Mouse (Mus musculus) limb, embryonic 12.5 days (tissue): ENCODE measurements around the gene Disc1. TPM values are rescaled to one million over a fixed set of nuclear protein-coding genes. Genes with fewer than 3 reads are reported as not detected.

ENCODE experiments used
- ATAC-seq: fragments of 200-750 bp; cut with Nextera tagmentation; 2 replicates; pipeline ENCODE4 v1.8.0; 2017; ENCODE audit warnings: low read depth, moderate TSS enrichment; ENCODE audit not compliant: insufficient number of reproducible peaks, insufficient read depth, low FRiP score, low TSS enrichment
- H3K27ac ChIP-seq: fragments of 300-500 bp; sonication (generic); 2 replicates; pipeline ENCODE4 v1.5.1; 2016; ENCODE audit warnings: mild to moderate bottlenecking, moderate library complexity
- H3K27me3 ChIP-seq: fragments of 300-500 bp; sonication (generic); 2 replicates; pipeline ENCODE4 v1.6.1; 2016; ENCODE audit warnings: mild to moderate bottlenecking, moderate library complexity
- H3K36me3 ChIP-seq: fragments of 300-500 bp; sonication (generic); 2 replicates; pipeline ENCODE4 v1.6.1; 2016; ENCODE audit warnings: mild to moderate bottlenecking, moderate library complexity
- H3K4me1 ChIP-seq: fragments of 300-500 bp; sonication (generic); replicated peaks from 2 replicates; pipeline ENCODE4 v1.6.1; 2016
- H3K4me2 ChIP-seq: fragments of 300-500 bp; sonication (generic); 2 replicates; pipeline ENCODE4 v1.6.1; 2016; ENCODE audit warnings: mild to moderate bottlenecking, moderate library complexity
- H3K4me3 ChIP-seq: fragments of 300-500 bp; sonication (generic); replicated peaks from 2 replicates; pipeline ENCODE4 v1.5.1; 2016; ENCODE audit warnings: mild to moderate bottlenecking
- H3K9ac ChIP-seq: fragments of 300-500 bp; sonication (generic); replicated peaks from 2 replicates; pipeline ENCODE4 v1.6.1; 2016; ENCODE audit warnings: mild to moderate bottlenecking, moderate library complexity
- H3K9me3 ChIP-seq: fragments of 300-500 bp; sonication (generic); 2 replicates; pipeline ENCODE4 v1.6.1; 2016; ENCODE audit warnings: mild to moderate bottlenecking, moderate library complexity
- WGBS: fragments of 180-500 bp; shearing (Covaris S2); methylation state at CpG from one replicate; pipeline ENCODE4 v1.1.7; 2016; 5-methylcytosine and 5-hydroxymethylcytosine counted together
- polyA plus RNA-seq: library from polyadenylated mRNA; unstranded; fragments of >200 nt; fragmentation: Nextera tagmentation; extraction: Ambion mirVana; gene quantifications from 2 replicates; pipeline ENCODE4 v1.2.1, GENCODE M21; 2016

Gene Disc1
- polyA plus RNA-seq, 1 experiment from 2014 or later: 2.0 TPM

GRCm38 (mm10) chr8:125200273-125200863 is 146.4 kb downstream of the Disc1 start:
- Histone ChIP-seq H3K9me3 (no peaks in the 10 kb centered on the region), H3K4me3 (no peak overlapping the region), H3K9ac (no peak overlapping the region), H3K36me3 (no peaks in the 10 kb centered on the region), H3K27me3 (peaks cover 8% of the 10 kb centered on the region), H3K27ac (no peak overlapping the region), H3K4me2 (no peak overlapping the region), H3K4me1 (peaks cover 27% of the 10 kb centered on the region)
- ATAC-seq: no peak
- WGBS: 71% methylated on average over 13 of the region's 13 CpGs

GRCm38 (mm10) chr8:125201650-125202049 is 147.7 kb downstream of the Disc1 start:
- no peak for ATAC-seq
- no peaks in the 10 kb centered on the region for H3K36me3 ChIP-seq
- no peaks in the 10 kb centered on the region for H3K9me3 ChIP-seq
- peaks cover 8% of the 10 kb centered on the region; the same call in 1 of the 2 replicates for H3K27me3 ChIP-seq
- H3K4me1 ChIP-seq: peaks cover 19% of the 10 kb centered on the region
- no peak overlapping the region for H3K9ac ChIP-seq
- 74% methylated on average over 6 of the region's 6 CpGs for WGBS
- H3K4me2 ChIP-seq: no peak overlapping the region
- no peak overlapping the region for H3K27ac ChIP-seq
- H3K4me3 ChIP-seq: no peak overlapping the region

GRCm38 (mm10) chr8:125203016-125203415 is 149.0 kb downstream of the Disc1 start:
- Histone ChIP-seq H3K4me1 (peaks cover 18% of the 10 kb centered on the region), H3K27me3 (peaks cover 8% of the 10 kb centered on the region; the same call in 1 of the 2 replicates), H3K4me2 (no peak overlapping the region), H3K4me3 (no peak overlapping the region), H3K9me3 (no peaks in the 10 kb centered on the region), H3K9ac (no peak overlapping the region), H3K36me3 (no peaks in the 10 kb centered on the region), H3K27ac (no peak overlapping the region)
- ATAC-seq: no peak
- 66% methylated on average over 9 of the region's 9 CpGs for WGBS

- Histone ChIP-seq H3K4me2 (no peak overlapping the region), H3K27me3 (peaks cover 8% of the 10 kb centered on the region), H3K9me3 (no peaks in the 10 kb centered on the region), H3K4me1 (peaks cover 18% of the 10 kb centered on the region), H3K9ac (no peak overlapping the region), H3K36me3 (no peaks in the 10 kb centered on the region), H3K27ac (no peak overlapping the region), H3K4me3 (no peak overlapping the region)
- 86% methylated on average over 4 of the region's 4 CpGs for WGBS
- ATAC-seq: no peak
Observed at GRCm38 (mm10) chr8:125205556-125205955, 151.6 kb downstream of the Disc1 start.

GRCm38 (mm10) chr8:125206391-125206790 is 152.4 kb downstream of the Disc1 start:
- Histone ChIP-seq H3K4me3 (no peak overlapping the region), H3K9me3 (no peaks in the 10 kb centered on the region), H3K9ac (no peak overlapping the region), H3K36me3 (no peaks in the 10 kb centered on the region), H3K4me1 (peaks cover 15% of the 10 kb centered on the region; the same call in 1 of the 2 replicates), H3K27ac (no peak overlapping the region), H3K27me3 (peaks cover 8% of the 10 kb centered on the region), H3K4me2 (no peak overlapping the region)
- 72% methylated on average over 8 of the region's 8 CpGs for WGBS
- no peak for ATAC-seq

GRCm38 (mm10) chr8:125206962-125207361 is 153.0 kb downstream of the Disc1 start:
- ATAC-seq: no peak
- WGBS: 79% methylated on average over 3 of the region's 3 CpGs
- Histone ChIP-seq H3K4me1 (peaks cover 17% of the 10 kb centered on the region; the same call in 1 of the 2 replicates), H3K4me2 (no peak overlapping the region), H3K27me3 (peaks cover 12% of the 10 kb centered on the region), H3K27ac (no peak overlapping the region), H3K36me3 (no peaks in the 10 kb centered on the region), H3K4me3 (no peak overlapping the region), H3K9me3 (no peaks in the 10 kb centered on the region), H3K9ac (no peak overlapping the region)

- WGBS: 54% methylated on average over 13 of the region's 13 CpGs
- Histone ChIP-seq H3K27me3 (peaks cover 4% of the 10 kb centered on the region; the same call in 1 of the 2 replicates), H3K9ac (no peak overlapping the region), H3K9me3 (no peaks in the 10 kb centered on the region), H3K27ac (0 out of 2 replicates have a peak overlapping the region, but pooled peaks have one; percentile 20), H3K36me3 (no peaks in the 10 kb centered on the region), H3K4me1 (peaks cover 30% of the 10 kb centered on the region), H3K4me2 (no peak overlapping the region), H3K4me3 (no peak overlapping the region)
- no peak for ATAC-seq
Observed at GRCm38 (mm10) chr8:125212619-125213167, 158.7 kb downstream of the Disc1 start.

GRCm38 (mm10) chr8:125217902-125218581 is 164.0 kb downstream of the Disc1 start:
- H3K4me1 ChIP-seq: peaks cover 43% of the 10 kb centered on the region
- peak overlapping the region; percentile 89 for H3K27ac ChIP-seq
- H3K9ac ChIP-seq: no peak overlapping the region; the same call in none of the 2 replicates
- ATAC-seq: no peak
- H3K36me3 ChIP-seq: no peaks in the 10 kb centered on the region
- H3K4me2 ChIP-seq: peak overlapping the region; percentile 49
- H3K27me3 ChIP-seq: no peaks in the 10 kb centered on the region
- no peaks in the 10 kb centered on the region for H3K9me3 ChIP-seq
- no peak overlapping the region for H3K4me3 ChIP-seq
- WGBS: 17% methylated on average over 12 of the region's 12 CpGs

- H3K4me1 ChIP-seq: peaks cover 47% of the 10 kb centered on the region
- no peaks in the 10 kb centered on the region for H3K36me3 ChIP-seq
- no peaks in the 10 kb centered on the region for H3K9me3 ChIP-seq
- WGBS: 13% methylated on average over 4 of the region's 4 CpGs
- H3K27me3 ChIP-seq: no peaks in the 10 kb centered on the region
- ATAC-seq: peak; percentile 75
- H3K9ac ChIP-seq: no peak overlapping the region
- peak overlapping the region; percentile 49 for H3K4me2 ChIP-seq
- H3K4me3 ChIP-seq: no peak overlapping the region
- peak overlapping the region; percentile 92 for H3K27ac ChIP-seq
Observed at GRCm38 (mm10) chr8:125218669-125219068, 164.7 kb downstream of the Disc1 start.

- no peaks in the 10 kb centered on the region for H3K36me3 ChIP-seq
- WGBS: 87% methylated on average over 5 of the region's 5 CpGs
- no peak overlapping the region for H3K9ac ChIP-seq
- no peak overlapping the region for H3K4me3 ChIP-seq
- peaks cover 67% of the 10 kb centered on the region for H3K4me1 ChIP-seq
- no peaks in the 10 kb centered on the region for H3K9me3 ChIP-seq
- H3K27me3 ChIP-seq: 0 out of 2 replicates have a peak, but pooled peaks cover 2% of the 10 kb centered on the region
- H3K4me2 ChIP-seq: no peak overlapping the region
- ATAC-seq: no peak
- H3K27ac ChIP-seq: no peak overlapping the region
Observed at GRCm38 (mm10) chr8:125220608-125221007, 166.6 kb downstream of the Disc1 start.

- Histone ChIP-seq H3K9me3 (no peaks in the 10 kb centered on the region), H3K4me2 (no peak overlapping the region), H3K4me1 (peaks cover 68% of the 10 kb centered on the region), H3K9ac (no peak overlapping the region), H3K36me3 (no peaks in the 10 kb centered on the region), H3K4me3 (no peak overlapping the region), H3K27ac (0 out of 2 replicates have a peak overlapping the region, but pooled peaks have one; percentile 8), H3K27me3 (0 out of 2 replicates have a peak, but pooled peaks cover 2% of the 10 kb centered on the region)
- WGBS: 79% methylated on average over 4 of the region's 4 CpGs
- ATAC-seq: no peak
Observed at GRCm38 (mm10) chr8:125221062-125221461, 167.1 kb downstream of the Disc1 start.
